Comparison of ENCODE assay signal across 8 mouse cellular contexts in genomic region chr11:120679909-120680308, GRCm38 (mm10). TPM values are rescaled to one million over a fixed set of nuclear protein-coding genes. Genes with fewer than 3 reads are reported as not detected.
DNase-seq lines count a peak whose midpoint lies in the region; ATAC-seq and TF ChIP-seq lines count a peak whose summit lies in the region.

No protein-coding gene starts in this region.

- H3K4me1 ChIP-seq in liver, embryonic 13.5 days (replicated peaks): peaks cover 22% of the 10 kb centered on the region
- H3K4me1 ChIP-seq in stomach, postnatal 0 days (replicated peaks; ENCODE audit: control insufficient read depth, insufficient read depth): no peaks in the 10 kb centered on the region
- no peaks in the 10 kb centered on the region for H3K4me1 ChIP-seq in hindbrain, embryonic 12.5 days

- TF ChIP-seq CTCF in stomach, postnatal 0 days (IDR thresholded peaks at IDR 0.05; ENCODE audit: low read depth): peak; percentile 72

- intact Hi-C loops in gastrocnemius, postnatal 14 days (cut with DNase I; ENCODE audit: low total_unique reads): no loop called here

- H3K27me3 ChIP-seq in liver, embryonic 13.5 days: no peaks in the 10 kb centered on the region
- no peaks in the 10 kb centered on the region for H3K27me3 ChIP-seq in stomach, postnatal 0 days (ENCODE audit: control insufficient read depth, insufficient read depth, low read length)
- H3K27me3 ChIP-seq in hindbrain, embryonic 12.5 days: no peaks in the 10 kb centered on the region

- no peak overlapping the region for H3K9ac ChIP-seq in liver, embryonic 13.5 days
- H3K9ac ChIP-seq in stomach, postnatal 0 days (ENCODE audit: low read length): no peak overlapping the region
- H3K9ac ChIP-seq in hindbrain, embryonic 12.5 days: no peak overlapping the region

- H3K4me3 ChIP-seq in liver, embryonic 13.5 days (replicated peaks): no peak overlapping the region
- no peak overlapping the region for H3K4me3 ChIP-seq in stomach, postnatal 0 days (ENCODE audit: low read depth, low read length)
- H3K4me3 ChIP-seq in hindbrain, embryonic 12.5 days: no peak overlapping the region

- no peaks in the 10 kb centered on the region for H3K9me3 ChIP-seq in liver, embryonic 13.5 days (replicated peaks)
- no peaks in the 10 kb centered on the region for H3K9me3 ChIP-seq in stomach, postnatal 0 days (ENCODE audit: control insufficient read depth, low read length)
- no peaks in the 10 kb centered on the region for H3K9me3 ChIP-seq in hindbrain, embryonic 12.5 days (replicated peaks)

- H3K36me3 ChIP-seq in liver, embryonic 13.5 days: peaks cover 46% of the 10 kb centered on the region
- 0 out of 2 replicates have a peak, but pooled peaks cover 3% of the 10 kb centered on the region for H3K36me3 ChIP-seq in stomach, postnatal 0 days (ENCODE audit: control insufficient read depth, insufficient read depth, low read length)
- peaks cover 71% of the 10 kb centered on the region for H3K36me3 ChIP-seq in hindbrain, embryonic 12.5 days

- peak; percentile 47 for ATAC-seq in liver, embryonic 13.5 days (ENCODE audit: low read depth)
- peak; percentile 68 for ATAC-seq in stomach, postnatal 0 days (ENCODE audit: low FRiP score, low TSS enrichment)
- no peak for ATAC-seq in hindbrain, embryonic 12.5 days (ENCODE audit: low FRiP score)

- no peak for TF ChIP-seq EP300 in stomach, postnatal 0 days (optimal IDR thresholded peaks at IDR 0.05)

- H3K27ac ChIP-seq in liver, embryonic 13.5 days: no peak overlapping the region
- H3K27ac ChIP-seq in stomach, postnatal 0 days (replicated peaks): no peak overlapping the region
- H3K27ac ChIP-seq in hindbrain, embryonic 12.5 days: no peak overlapping the region

- peak; percentile 33 to 42 for DNase-seq in cerebellum, postnatal 10 days
- no peak for DNase-seq in cerebellum, postnatal 4 days (ENCODE audit: low spot score in 2 of 2)
- DNase-seq in urinary bladder, postnatal 14 days (ENCODE audit: low spot score): peak; percentile 35
- DNase-seq in urinary bladder, postnatal 36 days (ENCODE audit: low spot score in 2 of 2): no peak
- no peak for DNase-seq in liver, embryonic 13.5 days
- DNase-seq in stomach, postnatal 0 days (ENCODE audit: low spot score): peak; percentile 58
- no peak for DNase-seq in gastrocnemius, postnatal 14 days

- 68% methylated on average over 3 of the region's 3 CpGs for WGBS in liver, embryonic 13.5 days (ENCODE audit: insufficient replicate concordance)
- 78% methylated on average over 3 of the region's 3 CpGs for WGBS in stomach, postnatal 0 days
- 90% methylated on average over 3 of the region's 3 CpGs for WGBS in hindbrain, embryonic 12.5 days

- H3K4me2 ChIP-seq in liver, embryonic 13.5 days: no peak overlapping the region
- no peak overlapping the region for H3K4me2 ChIP-seq in stomach, postnatal 0 days (replicated peaks; ENCODE audit: low read depth)
- H3K4me2 ChIP-seq in hindbrain, embryonic 12.5 days (replicated peaks): no peak overlapping the region

RNA-seq across cellular contexts. Expression of gene Aspscr1, which starts 7.1 kb away (rescaled TPM):
- 49.2 and 52.5 TPM in 2 replicates for polyA plus RNA-seq in liver, embryonic 13.5 days (2015; fragmentation: Nextera tagmentation; extraction: Ambion mirVana)
- 74.1 and 81.1 TPM in 2 replicates for polyA plus RNA-seq in stomach, postnatal 0 days (2015; fragmentation: Nextera tagmentation; extraction: Ambion mirVana)
- polyA plus RNA-seq in hindbrain, embryonic 12.5 days (2016; fragmentation: Nextera tagmentation; extraction: Ambion mirVana): 144 and 151 TPM in 2 replicates
- 10 to 100 TPM; 25.0 to 26.9 TPM for total RNA-seq in gastrocnemius, postnatal 14 days (2021)

RNA-seq across cellular contexts. Expression of gene Notum, which starts 18.9 kb away (rescaled TPM):
- 0.27 and 0.36 TPM in 2 replicates for polyA plus RNA-seq in liver, embryonic 13.5 days (2015; fragmentation: Nextera tagmentation; extraction: Ambion mirVana)
- polyA plus RNA-seq in stomach, postnatal 0 days (2015; fragmentation: Nextera tagmentation; extraction: Ambion mirVana): 1.4 and 2.7 TPM in 2 replicates
- 1.7 and 3.0 TPM in 2 replicates for polyA plus RNA-seq in hindbrain, embryonic 12.5 days (2016; fragmentation: Nextera tagmentation; extraction: Ambion mirVana)
- under 1 TPM in 1 of 2 experiments, not detected in 1; 0.39 TPM for total RNA-seq in gastrocnemius, postnatal 14 days (2021)

RNA-seq across cellular contexts. Expression of gene Myadml2, which starts 32.0 kb away (rescaled TPM):
- 0.23 TPM in 1 of 2 replicates, not detected in the other for polyA plus RNA-seq in liver, embryonic 13.5 days (2015; fragmentation: Nextera tagmentation; extraction: Ambion mirVana)
- 0.21 TPM in 1 of 2 replicates, not detected in the other for polyA plus RNA-seq in stomach, postnatal 0 days (2015; fragmentation: Nextera tagmentation; extraction: Ambion mirVana)
- 0.39 and 0.60 TPM in 2 replicates for polyA plus RNA-seq in hindbrain, embryonic 12.5 days (2016; fragmentation: Nextera tagmentation; extraction: Ambion mirVana)
- total RNA-seq in gastrocnemius, postnatal 14 days (2021): 100 to 1,000 TPM; 111 to 136 TPM

RNA-seq across cellular contexts. Expression of gene Cenpx, which starts 33.6 kb away (rescaled TPM):
- polyA plus RNA-seq in liver, embryonic 13.5 days (2015; fragmentation: Nextera tagmentation; extraction: Ambion mirVana): 123 and 126 TPM in 2 replicates
- polyA plus RNA-seq in stomach, postnatal 0 days (2015; fragmentation: Nextera tagmentation; extraction: Ambion mirVana): 123 and 127 TPM in 2 replicates
- 106 and 113 TPM in 2 replicates for polyA plus RNA-seq in hindbrain, embryonic 12.5 days (2016; fragmentation: Nextera tagmentation; extraction: Ambion mirVana)
- total RNA-seq in gastrocnemius, postnatal 14 days (2021): 10 to 100 TPM; 25.7 to 33.3 TPM

RNA-seq across cellular contexts. Expression of gene Lrrc45, which starts 33.8 kb away (rescaled TPM):
- 13.0 and 14.3 TPM in 2 replicates for polyA plus RNA-seq in liver, embryonic 13.5 days (2015; fragmentation: Nextera tagmentation; extraction: Ambion mirVana)
- polyA plus RNA-seq in stomach, postnatal 0 days (2015; fragmentation: Nextera tagmentation; extraction: Ambion mirVana): 18.7 and 20.4 TPM in 2 replicates
- 75.3 and 78.8 TPM in 2 replicates for polyA plus RNA-seq in hindbrain, embryonic 12.5 days (2016; fragmentation: Nextera tagmentation; extraction: Ambion mirVana)
- 1 to 10 TPM; 5.2 to 5.4 TPM for total RNA-seq in gastrocnemius, postnatal 14 days (2021)

Comparison
In these comparisons a context has a peak if more than half of its experiments do, and no peak if none do; other contexts are left out.
1. DNase-seq: peak in cerebellum, postnatal 10 days (2 of 2), urinary bladder, postnatal 14 days (single experiment) and stomach, postnatal 0 days (single experiment); none in cerebellum, postnatal 4 days (0 of 2), urinary bladder, postnatal 36 days (0 of 2), liver, embryonic 13.5 days (single experiment) and gastrocnemius, postnatal 14 days (single experiment).